Mouse (Mus musculus): ENCODE measurements around the gene Nhsl2. TPM values are rescaled to one million over a fixed set of nuclear protein-coding genes. Genes with fewer than 3 reads are reported as not detected.

Gene Nhsl2
- polyA plus RNA-seq, 1 experiment from 2014 or later: 16.8 TPM

- WGBS: 14% methylated on average over 2 of the region's 2 CpGs
- Histone ChIP-seq H3K4me1 (replicated peaks) (peaks cover 5% of the 10 kb centered on the region; the same call in 1 of the 2 replicates), H3K36me3 (no peaks in the 10 kb centered on the region), H3K4me2 (peak overlapping the region; percentile 62), H3K9ac (replicated peaks) (0 out of 2 replicates have a peak overlapping the region, but pooled peaks have one; percentile 34), H3K9me3 (no peaks in the 10 kb centered on the region), H3K27me3 (peaks cover 74% of the 10 kb centered on the region), H3K4me3 (replicated peaks) (peak overlapping the region; percentile 48), H3K27ac (peak overlapping the region; percentile 87)
- peak; percentile 23; the same call in 1 of the 2 replicates for ATAC-seq (ENCODE audit: insufficient number of reproducible peaks, insufficient read depth, low FRiP score, low TSS enrichment, low read depth)
Observed at GRCm38 (mm10) chrX:102071517-102071916, 222.3 kb downstream of the Nhsl2 start.

DNA sequence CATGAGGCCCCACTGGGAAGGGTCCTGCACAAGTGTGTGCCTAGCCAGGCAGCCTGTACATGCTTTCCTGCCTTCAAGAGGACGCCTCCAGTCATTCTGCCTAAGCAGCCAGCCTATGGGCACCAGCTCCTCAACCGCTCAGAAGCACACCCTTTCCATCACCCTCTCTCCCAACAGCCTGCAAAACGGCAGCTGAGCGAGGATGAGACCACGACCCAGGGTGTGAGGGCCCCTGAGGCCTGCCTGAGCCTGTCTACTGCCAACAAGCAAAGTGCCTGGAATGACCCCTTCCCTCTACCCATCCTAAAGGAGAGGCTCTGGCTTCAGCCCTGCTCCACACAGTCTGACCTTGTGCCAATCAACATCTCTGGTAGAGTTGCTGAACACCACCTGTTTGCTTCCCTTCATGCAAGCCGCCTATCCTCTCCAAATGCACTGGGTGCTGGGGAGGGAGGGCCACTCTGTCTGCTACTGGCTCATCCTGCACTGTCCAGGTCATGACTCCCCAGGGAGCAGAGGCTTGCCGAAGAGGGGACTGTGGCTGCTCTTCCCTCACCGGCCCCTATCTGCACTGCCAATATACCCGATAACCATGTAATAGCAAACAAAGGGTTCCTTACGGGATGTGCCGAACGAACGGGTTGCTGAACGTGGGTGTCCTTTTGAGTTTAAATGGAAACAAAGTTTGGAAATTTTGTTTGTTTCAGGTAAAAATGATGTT lies 224.6 kb downstream of the Nhsl2 start:
- H3K4me2 ChIP-seq: no peak overlapping the region
- H3K4me1 ChIP-seq (replicated peaks): peaks cover 5% of the 10 kb centered on the region; the same call in 1 of the 2 replicates
- H3K9me3 ChIP-seq: no peaks in the 10 kb centered on the region
- H3K27ac ChIP-seq: no peak overlapping the region
- peaks cover 9% of the 10 kb centered on the region; the same call in 1 of the 2 replicates for H3K36me3 ChIP-seq
- WGBS: 90% methylated on average over 14 of the region's 14 CpGs
- peaks cover 73% of the 10 kb centered on the region for H3K27me3 ChIP-seq
- no peak overlapping the region for H3K4me3 ChIP-seq (replicated peaks)
- H3K9ac ChIP-seq (replicated peaks): no peak overlapping the region
- ATAC-seq (ENCODE audit: insufficient number of reproducible peaks, insufficient read depth, low FRiP score, low TSS enrichment, low read depth): no peak

- 0 out of 2 replicates have a peak overlapping the region, but pooled peaks have one; percentile 7 for H3K27ac ChIP-seq
- WGBS: 86% methylated on average over 5 of the region's 5 CpGs
- no peak for ATAC-seq (ENCODE audit: insufficient number of reproducible peaks, insufficient read depth, low FRiP score, low TSS enrichment, low read depth)
- no peak overlapping the region for H3K4me2 ChIP-seq
- no peaks in the 10 kb centered on the region for H3K9me3 ChIP-seq
- peaks cover 70% of the 10 kb centered on the region for H3K27me3 ChIP-seq
- H3K36me3 ChIP-seq: peaks cover 15% of the 10 kb centered on the region; the same call in 1 of the 2 replicates
- peaks cover 5% of the 10 kb centered on the region; the same call in 1 of the 2 replicates for H3K4me1 ChIP-seq (replicated peaks)
- H3K4me3 ChIP-seq (replicated peaks): no peak overlapping the region
- no peak overlapping the region for H3K9ac ChIP-seq (replicated peaks)
Observed at GRCm38 (mm10) chrX:102074435-102074834, 225.2 kb downstream of the Nhsl2 start.

DNA sequence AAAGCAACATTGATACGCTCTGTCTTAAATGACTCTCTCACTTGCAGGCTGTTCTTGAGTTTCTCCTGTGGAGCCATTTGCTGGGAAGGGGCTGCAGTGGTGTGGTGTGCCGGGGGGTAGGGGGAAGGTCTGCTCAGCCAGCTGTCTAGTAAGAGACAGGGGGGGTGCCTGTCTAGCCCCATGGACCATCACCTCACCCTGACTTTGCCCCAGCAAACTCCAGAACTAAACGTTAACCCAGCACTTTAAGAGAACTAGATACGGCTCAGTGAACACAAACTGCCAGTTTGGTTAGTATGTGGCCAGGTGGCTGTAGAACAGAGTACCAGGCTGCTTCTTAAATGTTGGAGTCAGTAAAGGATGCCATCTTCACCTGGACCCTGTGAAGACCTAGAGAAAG lies 226.0 kb downstream of the Nhsl2 start:
- Histone ChIP-seq H3K9me3 (no peaks in the 10 kb centered on the region), H3K27ac (no peak overlapping the region), H3K4me2 (no peak overlapping the region), H3K36me3 (peaks cover 21% of the 10 kb centered on the region; the same call in 1 of the 2 replicates), H3K4me1 (replicated peaks) (peaks cover 5% of the 10 kb centered on the region; the same call in 1 of the 2 replicates), H3K4me3 (replicated peaks) (no peak overlapping the region), H3K27me3 (peaks cover 64% of the 10 kb centered on the region), H3K9ac (replicated peaks) (no peak overlapping the region)
- no peak for ATAC-seq (ENCODE audit: insufficient number of reproducible peaks, insufficient read depth, low FRiP score, low TSS enrichment, low read depth)
- WGBS: 78% methylated on average over 4 of the region's 4 CpGs

- no peak overlapping the region for H3K9ac ChIP-seq (replicated peaks)
- WGBS: 82% methylated on average over 7 of the region's 7 CpGs
- no peak overlapping the region for H3K4me2 ChIP-seq
- no peak for ATAC-seq (ENCODE audit: insufficient number of reproducible peaks, insufficient read depth, low FRiP score, low TSS enrichment, low read depth)
- peaks cover 12% of the 10 kb centered on the region for H3K4me1 ChIP-seq (replicated peaks)
- H3K4me3 ChIP-seq (replicated peaks): no peak overlapping the region
- no peak overlapping the region for H3K27ac ChIP-seq
- H3K9me3 ChIP-seq: no peaks in the 10 kb centered on the region
- peaks cover 49% of the 10 kb centered on the region for H3K27me3 ChIP-seq
- H3K36me3 ChIP-seq: peaks cover 21% of the 10 kb centered on the region; the same call in 1 of the 2 replicates
Observed at GRCm38 (mm10) chrX:102076886-102077765, 227.9 kb downstream of the Nhsl2 start.

- Histone ChIP-seq H3K9ac (replicated peaks) (no peak overlapping the region), H3K36me3 (peaks cover 27% of the 10 kb centered on the region; the same call in 1 of the 2 replicates), H3K9me3 (no peaks in the 10 kb centered on the region), H3K4me1 (replicated peaks) (peaks cover 18% of the 10 kb centered on the region), H3K27me3 (peaks cover 46% of the 10 kb centered on the region), H3K4me3 (replicated peaks) (no peak overlapping the region), H3K27ac (peak overlapping the region; percentile 78), H3K4me2 (no peak overlapping the region)
- 53% methylated on average over 10 of the region's 10 CpGs for whole genome bisulfite sequencing
- no peak for ATAC-seq (ENCODE audit: insufficient number of reproducible peaks, insufficient read depth, low FRiP score, low TSS enrichment, low read depth)
Observed at GRCm38 (mm10) chrX:102081076-102081475, 231.9 kb downstream of the Nhsl2 start.

GRCm38 (mm10) chrX:102081573-102082279 lies 232.5 kb downstream of the Nhsl2 start:
- Histone ChIP-seq H3K27ac (peak overlapping the region; percentile 78), H3K36me3 (peaks cover 27% of the 10 kb centered on the region; the same call in 1 of the 2 replicates), H3K27me3 (peaks cover 46% of the 10 kb centered on the region), H3K4me3 (replicated peaks) (no peak overlapping the region), H3K4me2 (no peak overlapping the region), H3K9me3 (no peaks in the 10 kb centered on the region), H3K9ac (replicated peaks) (0 out of 2 replicates have a peak overlapping the region, but pooled peaks have one; percentile 1), H3K4me1 (replicated peaks) (peaks cover 18% of the 10 kb centered on the region)
- 38% methylated on average over 7 of the region's 7 CpGs for WGBS
- ATAC-seq (ENCODE audit: insufficient number of reproducible peaks, insufficient read depth, low FRiP score, low TSS enrichment, low read depth): peak; percentile 87

GRCm38 (mm10) chrX:102082340-102082739 lies 233.2 kb downstream of the Nhsl2 start:
- H3K27me3 ChIP-seq: peaks cover 41% of the 10 kb centered on the region
- H3K27ac ChIP-seq: peak overlapping the region; percentile 72
- no peaks in the 10 kb centered on the region for H3K9me3 ChIP-seq
- no peak for ATAC-seq (ENCODE audit: insufficient number of reproducible peaks, insufficient read depth, low FRiP score, low TSS enrichment, low read depth)
- H3K4me2 ChIP-seq: no peak overlapping the region
- H3K4me3 ChIP-seq (replicated peaks): no peak overlapping the region
- peaks cover 18% of the 10 kb centered on the region for H3K4me1 ChIP-seq (replicated peaks)
- 0 out of 2 replicates have a peak overlapping the region, but pooled peaks have one; percentile 1 for H3K9ac ChIP-seq (replicated peaks)
- 52% methylated on average over 5 of the region's 5 CpGs for WGBS
- H3K36me3 ChIP-seq: peaks cover 27% of the 10 kb centered on the region; the same call in 1 of the 2 replicates

DNA sequence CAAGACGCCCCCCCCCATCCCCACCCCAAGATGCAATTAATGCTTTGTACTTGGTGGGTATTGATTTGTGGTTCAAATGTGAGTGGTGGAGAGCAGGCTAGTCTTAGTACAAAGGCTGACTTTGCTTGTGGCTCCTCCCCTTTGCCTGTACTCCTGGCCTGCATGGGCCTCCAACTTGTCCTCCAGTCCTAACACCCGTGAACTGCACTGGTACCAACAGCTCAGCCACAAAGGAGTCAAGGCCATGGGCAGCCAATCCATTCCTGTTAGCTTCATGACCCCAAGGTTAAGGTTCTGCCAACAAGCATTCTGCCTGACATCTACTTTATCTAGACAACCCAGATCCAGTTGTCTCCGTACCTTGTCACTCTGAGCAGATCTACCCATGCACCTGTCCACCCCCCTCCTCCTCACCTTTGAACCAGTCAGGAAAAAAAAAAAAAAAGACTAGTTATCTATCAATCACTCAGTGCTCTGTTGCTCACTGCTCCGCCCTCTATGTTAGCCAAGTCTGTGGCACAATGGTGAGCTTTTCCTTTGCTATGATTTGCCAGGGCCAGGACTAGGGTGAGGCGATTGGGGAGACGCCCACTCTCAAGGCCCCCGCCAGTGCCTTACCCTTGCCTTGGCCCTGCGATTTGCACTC lies 236.7 kb downstream of the Nhsl2 start:
- ATAC-seq (ENCODE audit: insufficient number of reproducible peaks, insufficient read depth, low FRiP score, low TSS enrichment, low read depth): no peak

DNA sequence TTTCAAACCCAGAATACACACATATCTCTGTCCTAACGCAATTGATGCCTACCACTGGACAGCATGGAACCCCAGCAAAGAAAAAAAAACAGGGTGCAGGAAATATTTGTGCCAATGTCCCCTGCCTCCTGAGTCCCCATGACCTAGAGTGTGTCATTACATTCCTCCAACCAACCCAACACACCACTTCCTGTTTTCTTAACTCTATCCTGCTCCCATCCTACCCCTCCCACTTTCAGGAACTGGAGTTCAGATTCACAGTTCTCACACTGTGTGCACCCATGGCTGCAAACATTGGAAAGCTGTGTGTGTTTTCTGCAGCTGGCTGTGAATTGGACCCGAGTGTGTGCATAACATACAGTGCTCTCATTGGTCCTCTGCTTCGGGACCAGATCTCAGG lies 241.4 kb downstream of the Nhsl2 start:
- no peaks in the 10 kb centered on the region for H3K4me1 ChIP-seq (replicated peaks)
- no peaks in the 10 kb centered on the region for H3K9me3 ChIP-seq
- H3K27me3 ChIP-seq: peaks cover 21% of the 10 kb centered on the region
- H3K4me2 ChIP-seq: no peak overlapping the region
- no peaks in the 10 kb centered on the region for H3K36me3 ChIP-seq
- no peak overlapping the region for H3K9ac ChIP-seq (replicated peaks)
- no peak overlapping the region for H3K4me3 ChIP-seq (replicated peaks)
- 85% methylated on average over 3 of the region's 3 CpGs for WGBS
- H3K27ac ChIP-seq: no peak overlapping the region
- ATAC-seq (ENCODE audit: insufficient number of reproducible peaks, insufficient read depth, low FRiP score, low TSS enrichment, low read depth): no peak

More for the DNA sequence above, 236.7 kb downstream of the Nhsl2 start:
- 87% methylated on average over 8 of the region's 8 CpGs for WGBS
- no peak overlapping the region for H3K4me3 ChIP-seq (replicated peaks)
- no peak overlapping the region for H3K9ac ChIP-seq (replicated peaks)
- peaks cover 16% of the 10 kb centered on the region for H3K4me1 ChIP-seq (replicated peaks)
- no peak overlapping the region for H3K4me2 ChIP-seq
- no peaks in the 10 kb centered on the region for H3K9me3 ChIP-seq
- H3K36me3 ChIP-seq: peaks cover 6% of the 10 kb centered on the region; the same call in 1 of the 2 replicates
- peaks cover 33% of the 10 kb centered on the region for H3K27me3 ChIP-seq
- H3K27ac ChIP-seq: no peak overlapping the region

Data from limb, embryonic 12.5 days (tissue).